Mouse (Mus musculus): ENCODE measurements around the gene Aarsd1.
"Not testable (repeated sequence)": the region's sequence is repeated elsewhere in the genome, so short reads cannot be mapped to it uniquely, and the experiment has no call there.

The Aarsd1 gene

DNA sequence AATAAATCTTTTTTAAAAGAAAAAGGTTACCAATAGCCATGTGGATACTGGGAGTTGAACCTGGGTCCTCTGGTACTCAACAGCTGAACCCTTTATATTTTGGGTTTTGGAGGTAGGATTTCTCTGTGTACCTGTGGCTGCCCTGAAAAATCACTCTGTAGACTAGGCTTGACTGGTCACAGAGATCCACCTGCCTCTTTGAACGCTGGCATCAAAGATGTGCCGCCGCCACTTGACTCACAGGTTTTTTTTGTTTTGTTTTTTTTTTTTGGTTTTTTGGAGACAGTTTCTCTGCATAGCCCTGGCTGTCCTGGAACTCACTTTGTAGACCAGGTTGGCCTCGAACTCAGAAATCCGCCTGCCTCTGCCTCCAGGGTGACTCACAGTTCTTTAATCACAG, 30.4 kb upstream of the Aarsd1 start:
- DNase-seq (ENCODE audit: low read depth, low spot score) = no peak

DNA sequence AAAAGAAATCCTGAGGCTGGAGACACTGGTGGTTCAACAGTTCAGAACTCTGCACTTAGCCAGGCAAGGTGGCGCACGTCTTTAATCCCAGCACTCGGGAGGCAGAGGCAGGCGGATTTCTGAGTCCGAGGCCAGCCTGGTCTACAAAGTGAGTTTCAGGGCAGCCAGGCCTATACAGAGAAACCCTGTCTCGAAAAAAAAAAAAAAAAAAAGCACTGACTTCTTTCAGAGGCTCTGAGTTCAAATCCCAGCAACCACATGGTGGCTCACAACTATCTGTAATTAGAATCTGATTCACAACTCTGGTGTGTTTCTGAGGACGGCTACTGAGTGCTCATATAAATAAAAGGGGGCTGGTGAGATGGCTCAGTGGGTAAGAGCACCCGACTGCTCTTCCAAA, 29.4 kb upstream of the Aarsd1 start:
- not testable (repeated sequence) for DNase-seq (ENCODE audit: low read depth, low spot score)

GRCm38 (mm10) chr11:101446319-101446718, 28.9 kb upstream of the Aarsd1 start:
- peak; percentile 34 for DNase-seq (ENCODE audit: low read depth, low spot score)

DNA sequence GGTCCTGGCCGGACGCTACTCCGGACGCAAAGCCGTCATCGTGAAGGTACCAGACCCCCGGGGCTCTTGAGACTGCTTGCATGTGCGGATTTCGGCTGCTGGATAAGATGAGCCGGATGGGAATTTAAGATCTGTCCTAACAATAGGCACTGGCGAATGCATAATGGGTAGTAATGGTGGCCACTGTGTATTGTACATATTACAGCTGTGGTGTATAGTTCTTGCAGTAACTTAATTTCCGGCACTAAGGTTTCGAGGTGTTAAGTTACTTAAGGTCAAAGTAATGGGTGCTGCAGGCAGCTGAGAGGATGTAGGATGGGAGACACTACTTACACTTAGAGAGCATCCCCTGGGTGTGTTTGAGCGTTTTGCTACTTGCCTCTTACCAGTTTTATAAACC, 25.3 kb upstream of the Aarsd1 start:
- peak; percentile 29 for DNase-seq (ENCODE audit: low read depth, low spot score)

- peak; percentile 100 for DNase-seq (ENCODE audit: low read depth, low spot score)
These were observed 24.8 kb upstream of the Aarsd1 start, which contains the start of gene Rpl27 for GRCm38 (mm10) chr11:101442127-101442693. Gene Rpl27, plus strand, starts transcription at chr11:101442298.

DNA sequence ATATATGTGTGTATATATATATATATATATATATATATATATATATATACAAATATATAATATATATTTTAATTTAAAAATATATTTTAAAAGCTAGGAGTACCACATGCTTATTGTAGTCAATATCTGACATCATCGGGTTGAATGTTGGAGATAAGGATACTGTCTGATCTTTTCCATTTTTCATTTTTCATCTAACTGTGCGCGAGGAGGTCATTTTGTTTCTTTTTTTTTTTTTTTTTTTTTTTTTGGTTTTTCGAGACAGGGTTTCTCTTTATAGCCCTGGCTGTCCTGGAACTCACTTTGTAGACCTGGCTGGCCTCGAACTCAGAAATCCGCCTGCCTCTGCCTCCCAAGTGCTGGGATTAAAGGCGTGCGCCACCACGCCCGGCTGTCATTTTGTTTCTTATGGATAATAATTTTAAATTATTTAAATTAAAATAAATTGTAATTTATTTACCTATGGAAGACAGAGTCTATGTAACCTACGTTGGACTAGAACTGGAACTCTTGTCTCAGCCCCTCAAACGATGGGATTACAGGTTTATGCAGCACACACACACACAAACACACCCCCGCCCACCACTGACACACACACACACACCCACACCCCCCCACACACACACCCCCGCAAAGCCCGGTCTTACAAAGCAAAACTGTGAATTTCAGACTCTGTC, 24.2 kb upstream of the Aarsd1 start:
- not testable (repeated sequence) for DNase-seq (ENCODE audit: low read depth, low spot score)

GRCm38 (mm10) chr11:101438006-101438405, 20.6 kb upstream of the Aarsd1 start:
- not testable (repeated sequence) for DNase-seq (ENCODE audit: low read depth, low spot score)

DNA sequence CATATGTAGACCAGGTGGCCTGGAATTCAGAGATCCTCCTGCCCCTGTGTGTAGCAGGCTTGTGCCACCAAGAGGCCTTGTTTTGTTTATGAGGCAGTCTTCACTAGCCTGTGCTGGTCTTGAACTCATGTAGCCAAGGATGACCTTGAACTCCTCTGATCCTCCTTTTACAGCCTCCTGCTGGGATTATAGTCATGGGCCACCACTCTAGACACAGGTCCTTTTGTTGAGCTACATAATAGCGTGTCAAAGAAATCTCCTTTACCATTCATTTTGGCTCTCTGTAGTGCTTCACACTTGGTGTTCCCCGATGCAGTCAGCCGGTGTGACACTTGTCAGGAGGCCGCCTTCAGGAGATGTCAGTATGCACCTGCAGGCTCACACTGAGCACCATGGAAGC, 19.5 kb upstream of the Aarsd1 start:
- no peak for DNase-seq (ENCODE audit: low read depth, low spot score)

- DNase-seq (ENCODE audit: low read depth, low spot score) = no peak
These were observed 18.4 kb upstream of the Aarsd1 start for GRCm38 (mm10) chr11:101435831-101436230.

GRCm38 (mm10) chr11:101433396-101433795, 16.0 kb upstream of the Aarsd1 start:
- no peak for DNase-seq (ENCODE audit: low read depth, low spot score)

DNA sequence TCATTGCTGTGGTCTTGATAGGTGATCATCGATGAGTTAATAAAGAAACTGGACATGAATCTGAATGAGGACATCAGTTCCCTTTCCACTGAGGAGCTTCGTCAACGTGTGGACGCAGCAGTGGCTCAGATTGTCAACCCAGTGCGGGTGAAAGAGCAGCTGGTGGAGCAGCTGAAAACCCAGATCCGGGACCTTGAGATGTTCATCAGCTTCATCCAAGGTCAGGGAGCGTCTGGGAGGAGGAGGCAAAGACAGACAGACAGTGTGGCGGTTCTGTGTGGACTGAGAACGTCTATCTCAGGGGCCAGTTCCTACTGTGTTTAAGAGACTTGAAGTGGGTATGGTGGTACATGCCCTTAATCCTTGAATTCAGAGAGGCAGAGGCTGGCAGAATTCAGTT, 13.9 kb upstream of the Aarsd1 start:
- no peak for DNase-seq (ENCODE audit: low read depth, low spot score)

DNA sequence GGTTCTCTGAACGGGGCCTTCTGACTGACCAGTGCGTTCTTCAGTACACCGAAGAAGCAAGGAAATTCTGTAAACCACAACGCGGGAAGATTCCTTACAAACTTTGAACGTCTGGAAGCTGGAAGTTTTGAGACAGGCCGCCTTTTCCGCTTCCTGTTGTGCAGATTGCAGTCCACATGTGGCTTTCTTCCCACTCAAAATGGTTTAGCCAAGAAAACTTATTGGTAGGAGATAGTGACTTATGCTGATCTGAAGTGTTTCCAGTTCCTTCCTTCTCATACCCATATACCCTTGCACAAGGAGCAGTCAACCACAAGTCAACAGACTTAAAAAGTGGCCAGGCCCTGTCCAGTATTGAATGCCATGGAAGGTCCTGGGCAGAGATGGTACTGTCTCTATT, 8.8 kb upstream of the Aarsd1 start:
- no peak for DNase-seq (ENCODE audit: low read depth, low spot score)

GRCm38 (mm10) chr11:101424925-101425813, 7.8 kb upstream of the Aarsd1 start, which contains the start of the genes Rundc1 and Ptges3l:
Gene Rundc1, plus strand, starts transcription at chr11:101425085.
Gene Ptges3l, minus strand, starts transcription at chr11:101425333.
- DNase-seq (ENCODE audit: low read depth, low spot score) = peak; percentile 97

DNA sequence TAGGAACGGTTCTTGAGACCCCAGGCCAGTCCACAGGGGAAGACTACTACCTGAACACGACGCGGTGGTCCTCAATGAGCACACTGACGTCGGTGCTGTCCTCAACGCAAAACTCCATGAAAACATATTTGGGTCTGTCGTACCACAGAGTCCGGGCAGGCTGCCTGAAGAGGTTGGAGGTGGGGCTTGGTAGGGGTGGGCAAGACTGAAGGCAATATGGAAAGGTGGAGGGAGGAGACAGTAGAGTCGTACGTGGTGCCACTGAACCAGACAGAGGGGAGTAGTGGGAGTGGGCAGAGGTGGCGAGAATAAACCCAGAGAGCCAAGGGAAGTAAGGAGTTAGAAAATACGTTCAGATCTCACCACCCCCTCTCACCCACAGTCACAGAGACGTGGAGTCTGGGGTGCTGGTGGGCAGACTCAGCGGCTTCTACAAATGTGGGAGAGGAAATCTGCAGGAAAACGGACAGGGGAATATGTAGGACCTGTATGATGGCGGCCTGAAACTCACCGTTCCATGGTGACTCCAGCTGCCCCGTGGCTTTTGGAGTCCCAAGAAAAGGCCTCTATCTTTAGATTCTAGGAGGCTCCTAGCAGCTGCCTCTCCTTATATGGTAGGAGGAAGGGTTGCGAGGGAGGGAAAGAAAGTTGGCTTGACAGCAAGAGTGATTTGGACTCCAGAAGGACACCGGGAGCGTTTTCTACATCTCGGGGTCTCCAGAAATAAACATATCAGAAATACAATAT, 6.9 kb upstream of the Aarsd1 start, which contains the start of gene Gm27029:
Gene Gm27029 (minus strand): TSS at position 692 of the 747 bp plus-strand sequence.
- no peak for DNase-seq (ENCODE audit: low read depth, low spot score)

GRCm38 (mm10) chr11:101420148-101420547, 2.7 kb upstream of the Aarsd1 start:
- peak; percentile 34 for DNase-seq (ENCODE audit: low read depth, low spot score)

- DNase-seq (ENCODE audit: low read depth, low spot score) = peak; percentile 83
These were observed 2.2 kb upstream of the Aarsd1 start for GRCm38 (mm10) chr11:101419610-101420009.

DNA sequence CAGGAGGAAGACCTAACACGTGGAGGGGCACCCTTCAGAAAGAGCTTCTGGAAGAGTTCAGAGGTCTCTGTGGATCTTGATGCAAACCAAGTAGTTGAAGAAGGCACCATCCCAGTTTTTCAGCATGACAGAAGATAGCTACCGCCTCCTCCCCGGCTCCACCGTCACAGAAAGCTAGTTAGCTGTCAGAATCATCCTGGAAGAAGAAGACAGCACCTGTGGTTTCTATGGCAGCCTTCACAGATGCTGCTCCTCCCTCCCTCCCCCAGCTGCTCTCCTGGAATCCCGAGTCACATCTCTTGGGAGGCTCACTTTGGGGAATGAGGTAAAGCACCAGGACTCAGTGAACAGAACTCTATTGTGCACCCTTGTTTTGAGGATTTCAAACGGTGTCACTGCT, 1.6 kb upstream of the Aarsd1 start:
- DNase-seq (ENCODE audit: low read depth, low spot score) = no peak

DNA sequence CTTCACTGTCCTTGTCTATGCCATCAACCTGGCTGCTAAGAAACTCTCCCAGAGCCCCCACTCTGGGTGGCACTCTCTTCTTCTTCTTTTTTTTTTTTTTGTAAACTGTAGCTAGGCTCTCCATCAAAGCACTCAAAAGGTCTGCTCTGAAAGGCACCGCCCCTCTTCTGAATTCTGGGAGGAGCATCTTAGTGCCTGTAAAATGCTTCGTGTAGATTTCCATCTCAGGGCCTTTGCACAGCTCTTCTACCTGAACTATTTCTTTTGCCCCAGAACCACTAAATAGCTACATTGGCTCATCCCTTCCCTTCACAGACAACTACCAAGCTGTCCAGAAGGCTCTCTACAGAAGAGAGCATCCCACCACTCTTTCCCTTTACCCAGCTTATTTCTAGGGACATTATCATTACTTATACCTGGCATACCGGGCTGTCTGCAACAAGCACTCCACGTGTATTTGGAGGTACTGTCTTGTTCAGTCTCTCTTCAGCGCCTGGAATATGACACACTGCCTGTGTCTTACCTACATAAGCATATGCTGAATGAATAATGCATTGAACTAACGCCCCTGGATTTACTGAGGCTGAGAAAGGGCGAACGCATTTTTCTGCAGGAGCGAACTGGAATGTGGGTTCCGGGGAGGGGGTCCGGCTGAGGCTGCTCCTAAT, 848 bp downstream of the Aarsd1 start:
- DNase-seq (ENCODE audit: low read depth, low spot score) = peak; percentile 80

DNA sequence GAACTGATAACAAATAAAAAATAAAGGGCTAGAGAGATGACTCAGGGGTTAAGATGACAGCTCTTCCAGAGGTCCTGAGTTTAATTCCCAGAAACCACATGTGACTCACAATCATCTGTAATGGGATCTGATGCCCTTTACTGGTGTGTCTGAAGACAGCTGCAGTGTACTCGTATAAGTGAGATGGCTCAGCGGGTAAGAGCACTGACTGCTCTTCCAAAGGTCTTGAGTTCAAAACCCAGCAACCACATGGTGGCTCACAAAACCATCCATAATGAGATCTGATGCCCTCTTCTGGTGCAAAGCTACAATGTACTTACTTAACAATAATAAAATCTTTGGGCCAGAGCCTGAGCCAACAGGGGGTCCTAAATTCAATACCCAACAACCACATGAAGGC, 2.1 kb downstream of the Aarsd1 start:
- peak; percentile 49 for DNase-seq (ENCODE audit: low read depth, low spot score)

DNA sequence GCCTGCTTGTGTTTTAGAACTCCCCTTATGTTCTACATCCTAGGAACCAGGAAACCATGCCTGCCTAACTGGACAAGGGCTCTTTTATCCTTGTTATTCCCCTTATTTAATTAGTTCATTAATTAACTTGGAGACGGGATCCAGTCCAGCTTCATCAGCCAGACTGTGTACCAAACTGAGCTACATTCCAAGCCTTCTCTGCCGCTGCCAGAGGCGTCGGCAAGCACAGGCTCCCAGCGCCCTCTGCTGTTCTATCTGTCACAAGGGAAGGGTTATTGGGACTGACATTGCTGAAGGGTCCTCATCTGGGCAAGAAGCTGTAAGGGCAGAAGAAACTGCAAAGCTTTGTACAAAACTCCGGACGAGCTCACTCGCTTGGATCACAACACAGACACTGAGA, 22.3 kb downstream of the Aarsd1 start:
- peak; percentile 80 for DNase-seq (ENCODE audit: low read depth, low spot score)

DNA sequence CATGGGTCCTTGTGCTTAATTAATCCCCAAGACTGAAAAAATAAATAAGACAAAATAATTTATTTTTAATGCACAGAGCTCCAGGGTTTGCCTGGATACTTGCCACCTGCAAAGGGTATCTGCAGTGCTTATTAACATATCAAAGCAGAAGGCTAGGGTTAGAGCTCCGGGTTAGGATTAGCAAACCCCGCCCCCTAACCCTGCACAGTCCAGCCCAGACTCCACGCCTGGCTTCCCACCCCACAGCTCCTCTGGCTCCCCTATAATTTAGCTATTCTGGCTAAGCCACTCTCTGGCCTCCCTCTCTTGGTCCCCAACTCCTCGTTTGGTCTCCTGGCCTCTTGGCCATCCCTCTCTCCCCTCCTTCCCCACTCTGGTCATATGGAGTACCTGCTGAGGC, 35.6 kb downstream of the Aarsd1 start:
- peak; percentile 7 for DNase-seq (ENCODE audit: low read depth, low spot score)

Measured in A20 (cell line).